Mouse (Mus musculus): ENCODE measurements around the gene Gm10521.

The Gm10521 gene

GRCm38 (mm10) chr1:171895364-171895763, at the start of gene Gm10521:
TSS of gene Gm10521 (plus strand) at chr1:171895664.
- CTCF ChIA-PET = interaction anchor here (1.0 kb wide), 1 partner anchor 25 kb away, joined by 3 read pairs; no protein-coding TSS in a partner anchor

- CTCF ChIA-PET = no interaction called here
These were observed 47.3 kb upstream of the Gm10521 start for GRCm38 (mm10) chr1:171848201-171848600.

GRCm38 (mm10) chr1:171848757-171849156, 46.7 kb upstream of the Gm10521 start:
- CTCF ChIA-PET = interaction anchor here (0.7 to 1.2 kb wide), 3 partner anchors 8 to 538 kb away, joined by 3 to 5 read pairs (median 4); no protein-coding TSS in a partner anchor

GRCm38 (mm10) chr1:171849454-171849853, 46.0 kb upstream of the Gm10521 start:
- CTCF ChIA-PET = interaction anchor here (0.6 to 1.2 kb wide), 4 partner anchors 9 to 459 kb away, joined by 3 to 5 read pairs (median 4); no protein-coding TSS in a partner anchor

- CTCF ChIA-PET = interaction anchor here (0.6 kb wide), 1 partner anchor 120 kb away, joined by 8 read pairs; no protein-coding TSS in a partner anchor
These were observed 30.0 kb upstream of the Gm10521 start for GRCm38 (mm10) chr1:171865467-171865866.

GRCm38 (mm10) chr1:171886989-171887388, 8.5 kb upstream of the Gm10521 start:
- CTCF ChIA-PET = no interaction called here

GRCm38 (mm10) chr1:171904011-171904410, 8.5 kb downstream of the Gm10521 start:
- CTCF ChIA-PET = no interaction called here

GRCm38 (mm10) chr1:171915638-171916458, 20.4 kb downstream of the Gm10521 start:
- CTCF ChIA-PET = no interaction called here

GRCm38 (mm10) chr1:171917305-171918039, 22.0 kb downstream of the Gm10521 start, which contains the start of gene Slamf6:
TSS of gene Slamf6 (plus strand) at chr1:171917515.
- CTCF ChIA-PET = interaction anchor here (0.7 kb wide), 1 partner anchor 32 kb away, joined by 4 read pairs; no protein-coding TSS in a partner anchor

- CTCF ChIA-PET = no interaction called here
These were observed 22.9 kb downstream of the Gm10521 start for GRCm38 (mm10) chr1:171918136-171918920.

- CTCF ChIA-PET = no interaction called here
These were observed 23.7 kb downstream of the Gm10521 start for GRCm38 (mm10) chr1:171919193-171919592.

GRCm38 (mm10) chr1:171919901-171920510, 24.5 kb downstream of the Gm10521 start:
- CTCF ChIA-PET = interaction anchor here (0.8 to 1.0 kb wide), 2 partner anchors 24 to 46 kb away, joined by 3 to 13 read pairs; partner anchors contain the start of gene Gm10521

- CTCF ChIA-PET = interaction anchor here (0.8 kb wide), 1 partner anchor 47 kb away, joined by 13 read pairs; no protein-coding TSS in a partner anchor
These were observed 25.6 kb downstream of the Gm10521 start for GRCm38 (mm10) chr1:171920989-171921621.

GRCm38 (mm10) chr1:171921641-171922040, 26.2 kb downstream of the Gm10521 start:
- CTCF ChIA-PET = no interaction called here

GRCm38 (mm10) chr1:171922844-171923243, 27.4 kb downstream of the Gm10521 start:
- CTCF ChIA-PET = interaction anchor here (0.6 to 0.7 kb wide), 2 partner anchors 30 to 74 kb away, joined by 3 to 4 read pairs; no protein-coding TSS in a partner anchor

- CTCF ChIA-PET = no interaction called here
These were observed 29.4 kb downstream of the Gm10521 start for GRCm38 (mm10) chr1:171924900-171925299.

GRCm38 (mm10) chr1:171933851-171934250, 38.4 kb downstream of the Gm10521 start:
- CTCF ChIA-PET = no interaction called here

GRCm38 (mm10) chr1:171938952-171939948, 43.8 kb downstream of the Gm10521 start:
- CTCF ChIA-PET = interaction anchor here (0.7 kb wide), 1 partner anchor 303 kb away, joined by 10 read pairs; no protein-coding TSS in a partner anchor

GRCm38 (mm10) chr1:171940626-171941025, 45.2 kb downstream of the Gm10521 start:
- CTCF ChIA-PET = interaction anchor here (0.6 kb wide), 1 partner anchor 24 kb away, joined by 5 read pairs; no protein-coding TSS in a partner anchor
